Mouse (Mus musculus) myocyte (in vitro differentiated cells): ENCODE data around the gene Dus3l. TPM values are rescaled to one million over a fixed set of nuclear protein-coding genes. Genes with fewer than 3 reads are reported as not detected.

ENCODE experiments used
- H3K27me3 ChIP-seq: one replicate; pipeline ENCODE4 v1.6.1; 2011; ENCODE audit not compliant: control insufficient read depth, insufficient read depth, insufficient read length
- H3K36me3 ChIP-seq: one replicate; pipeline ENCODE4 v1.6.1; 2011; ENCODE audit not compliant: control insufficient read depth, insufficient read depth
- H3K4me2 ChIP-seq: one replicate; pipeline ENCODE4 v1.6.1; 2011; ENCODE audit warnings: low read depth, control low read depth
- H3K4me3 ChIP-seq: one replicate; pipeline ENCODE4 v1.5.1; 2011; ENCODE audit warnings: mild to moderate bottlenecking, control low read depth, moderate library complexity
- H3K79me2 ChIP-seq: one replicate; pipeline ENCODE4 v1.6.1; 2011; ENCODE audit not compliant: control insufficient read depth, insufficient read depth
- H3ac ChIP-seq: one replicate; pipeline ENCODE4 v1.6.1; 2011; ENCODE audit not compliant: control insufficient read depth, insufficient read length
- CEBPB ChIP-seq: IDR thresholded peaks from 2 replicates; pipeline ENCODE4 v1.6.1; 2011; ENCODE audit warnings: mild to moderate bottlenecking, moderate library complexity; ENCODE audit not compliant: poor library complexity, insufficient read depth, severe bottlenecking
- E2F4 ChIP-seq: IDR thresholded peaks from one replicate; pipeline ENCODE4 v1.6.1; 2011; ENCODE audit warnings: mild to moderate bottlenecking, control low read depth, moderate library complexity; ENCODE audit not compliant: insufficient read depth
- MAX ChIP-seq: IDR thresholded peaks from one replicate; pipeline ENCODE4 v1.6.1; 2011; ENCODE audit warnings: low read depth, mild to moderate bottlenecking, control low read depth
- MYOD1 ChIP-seq, 3 experiments: IDR thresholded peaks; one replicate each; pipeline ENCODE4 v1.6.1; 2011; ENCODE audit warnings: control low read depth in 2 of 3, low read depth in 2 of 3, mild to moderate bottlenecking in 2 of 3, moderate library complexity in 1 of 3; ENCODE audit not compliant: insufficient read length in 2 of 3, control insufficient read depth in 1 of 3
- MYOG ChIP-seq, 3 experiments: IDR thresholded peaks; one replicate each; pipeline ENCODE4 v1.6.1; 2011; ENCODE audit warnings: control low read depth in 2 of 3, low read depth in 2 of 3, mild to moderate bottlenecking in 2 of 3; ENCODE audit not compliant: insufficient read length in 2 of 3, control insufficient read depth in 1 of 3, insufficient read depth in 1 of 3
- POLR2A ChIP-seq: IDR thresholded peaks from one replicate; pipeline ENCODE4 v1.6.1; 2011; ENCODE audit warnings: low read depth, mild to moderate bottlenecking, control low read depth, moderate library complexity; ENCODE audit not compliant: insufficient read length
- POLR2AphosphoS2 ChIP-seq: IDR thresholded peaks from one replicate; pipeline ENCODE4 v1.6.1; 2011; ENCODE audit warnings: low read depth, control low read depth; ENCODE audit not compliant: insufficient read length
- REST ChIP-seq: IDR thresholded peaks from one replicate; pipeline ENCODE4 v1.6.1; 2011; ENCODE audit warnings: mild to moderate bottlenecking, control low read depth, moderate library complexity; ENCODE audit not compliant: insufficient read depth, insufficient read length
- SRF ChIP-seq: IDR thresholded peaks from one replicate; pipeline ENCODE4 v1.6.1; 2011; ENCODE audit warnings: low read depth; ENCODE audit not compliant: control insufficient read depth, insufficient read length
- TCF12 ChIP-seq: IDR thresholded peaks from one replicate; pipeline ENCODE4 v1.6.1; 2011; ENCODE audit warnings: mild to moderate bottlenecking, control low read depth; ENCODE audit not compliant: poor library complexity, insufficient read depth, severe bottlenecking
- TCF3 ChIP-seq: IDR thresholded peaks from one replicate; pipeline ENCODE4 v1.6.1; 2011; ENCODE audit warnings: low read depth, control low read depth; ENCODE audit not compliant: insufficient read length
- USF1 ChIP-seq: IDR thresholded peaks from one replicate; pipeline ENCODE4 v1.6.1; 2011; ENCODE audit warnings: low read depth, mild to moderate bottlenecking, control low read depth, moderate library complexity
- polyA plus RNA-seq: library from polyadenylated mRNA; unstranded; fragments of >200 nt; fragmentation: generic; extraction: Trizol; gene quantifications from one replicate; pipeline ENCODE4 v1.2.1, GENCODE M21; 2012; ENCODE audit warnings: missing spikeins

Gene Dus3l
- polyA plus RNA-seq, 1 experiment: 38.7 TPM

DNA sequence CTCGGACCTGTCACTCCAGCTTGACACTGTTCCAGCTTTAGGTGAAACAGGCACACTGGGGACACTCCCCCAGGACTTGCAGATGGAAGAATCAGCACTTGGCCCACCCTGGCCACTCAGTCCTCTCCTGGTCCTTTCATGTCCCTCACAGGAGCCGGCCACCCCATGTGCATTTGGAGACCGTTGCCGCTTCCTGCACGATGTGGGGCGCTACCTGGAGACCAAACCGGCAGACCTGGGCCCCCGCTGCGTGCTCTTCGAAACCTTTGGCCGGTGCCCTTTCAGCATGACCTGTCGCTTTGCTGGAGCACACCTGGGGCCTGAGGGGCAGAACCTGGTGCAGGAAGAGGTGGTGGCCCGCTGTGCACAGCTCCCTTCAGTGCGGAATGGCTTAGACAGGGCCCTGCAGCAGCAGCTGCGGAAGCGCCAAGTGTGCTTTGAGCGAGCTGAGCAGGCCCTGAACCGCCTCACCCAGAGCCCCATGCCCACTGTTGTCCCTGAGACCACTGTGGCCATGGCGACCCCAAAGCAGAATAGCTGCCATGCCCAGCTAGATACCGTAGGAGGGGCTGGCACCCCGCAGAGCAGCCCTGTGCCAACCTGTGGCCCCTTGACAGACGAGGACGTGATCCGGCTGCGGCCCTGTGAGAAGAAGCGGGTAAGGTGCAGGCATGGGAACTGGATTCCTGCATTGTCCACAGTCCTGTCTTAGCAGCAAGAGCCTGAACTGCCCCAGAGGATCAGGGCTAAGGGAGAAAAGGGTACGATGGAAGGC, 2.3 kb downstream of the Dus3l start:
- Histone ChIP-seq H3K79me2 (no peaks in the 10 kb centered on the region), H3ac (no peak overlapping the region), H3K36me3 (no peaks in the 10 kb centered on the region), H3K4me2 (no peak overlapping the region), H3K4me3 (no peak overlapping the region), H3K27me3 (no peaks in the 10 kb centered on the region)
- TF ChIP-seq CEBPB (no peak), E2F4 (no peak), REST (no peak), TCF12 (no peak), USF1 (no peak)

GRCm38 (mm10) chr17:56767531-56768135, 3.1 kb downstream of the Dus3l start:
- no peak overlapping the region for H3K4me2 ChIP-seq
- TF ChIP-seq MAX (no peak), TCF12 (no peak), CEBPB (no peak), POLR2A (no peak), TCF3 (no peak), REST (no peak), POLR2AphosphoS2 (no peak), MYOG (IDR thresholded peaks at IDR 0.05; ENCODE audit: control insufficient read depth in 1 of 3, insufficient read depth in 1 of 3, insufficient read length in 2 of 3, low read depth in 2 of 3) (no peak), SRF (no peak)
- H3K27me3 ChIP-seq: no peaks in the 10 kb centered on the region
- no peaks in the 10 kb centered on the region for H3K79me2 ChIP-seq
- no peak overlapping the region for H3ac ChIP-seq
- no peak overlapping the region for H3K4me3 ChIP-seq
- H3K36me3 ChIP-seq: no peaks in the 10 kb centered on the region

GRCm38 (mm10) chr17:56768941-56769340, 4.4 kb downstream of the Dus3l start:
- no peak overlapping the region for H3K4me2 ChIP-seq
- no peaks in the 10 kb centered on the region for H3K36me3 ChIP-seq
- no peak overlapping the region for H3K4me3 ChIP-seq

GRCm38 (mm10) chr17:56769950-56770349, 5.4 kb downstream of the Dus3l start, which contains the start of gene Prr22:
Gene Prr22, plus strand, starts transcription at chr17:56770250.
- Histone ChIP-seq H3K27me3 (no peaks in the 10 kb centered on the region), H3K4me2 (no peak within 1 kb of the TSS), H3K36me3 (no peaks in the 10 kb centered on the region), H3ac (no peak within 1 kb of the TSS), H3K79me2 (no peaks in the 10 kb centered on the region), H3K4me3 (no peak within 1 kb of the TSS)
- TF ChIP-seq MAX (no peak), POLR2AphosphoS2 (no peak), E2F4 (no peak), TCF12 (no peak), REST (no peak), POLR2A (no peak), TCF3 (no peak), SRF (no peak), MYOD1 (IDR thresholded peaks at IDR 0.05; ENCODE audit: control insufficient read depth in 1 of 3, insufficient read length in 2 of 3, low read depth in 2 of 3) (no peak), MYOG (IDR thresholded peaks at IDR 0.05; ENCODE audit: control insufficient read depth in 1 of 3, insufficient read depth in 1 of 3, insufficient read length in 2 of 3, low read depth in 2 of 3) (no peak), USF1 (no peak), CEBPB (no peak)

More at GRCm38 (mm10) chr17:56768941-56769340, 4.4 kb downstream of the Dus3l start:
- TF ChIP-seq CEBPB: no peak
- no peak for TF ChIP-seq SRF
- no peak for TF ChIP-seq E2F4
- no peak for TF ChIP-seq USF1
- TF ChIP-seq REST: no peak
- no peak for TF ChIP-seq TCF3
- no peak for TF ChIP-seq MYOD1 (IDR thresholded peaks at IDR 0.05; ENCODE audit: control insufficient read depth in 1 of 3, insufficient read length in 2 of 3, low read depth in 2 of 3)
- no peak for TF ChIP-seq MYOG (IDR thresholded peaks at IDR 0.05; ENCODE audit: control insufficient read depth in 1 of 3, insufficient read depth in 1 of 3, insufficient read length in 2 of 3, low read depth in 2 of 3)
- no peak for TF ChIP-seq POLR2AphosphoS2
- TF ChIP-seq POLR2A: no peak
- no peak for TF ChIP-seq MAX
- no peak for TF ChIP-seq TCF12
- Histone ChIP-seq H3ac (no peak overlapping the region), H3K27me3 (no peaks in the 10 kb centered on the region), H3K79me2 (no peaks in the 10 kb centered on the region)
